Mouse (Mus musculus): ENCODE measurements around the gene Sftpa1.

The Sftpa1 gene

GRCm38 (mm10) chr14:41162663-41163062 lies 31.1 kb downstream of the Sftpa1 start:
- DNase-seq: peak; percentile 65

- no peak for DNase-seq
These were observed 35.7 kb downstream of the Sftpa1 start for GRCm38 (mm10) chr14:41167278-41167677.

GRCm38 (mm10) chr14:41168567-41168966 lies 37.0 kb downstream of the Sftpa1 start:
- DNase-seq: no peak

- DNase-seq: no peak
These were observed 38.9 kb downstream of the Sftpa1 start for GRCm38 (mm10) chr14:41170514-41170913.

- no peak for DNase-seq
These were observed 43.2 kb downstream of the Sftpa1 start for GRCm38 (mm10) chr14:41174802-41175201.

- DNase-seq: no peak
These were observed 53.7 kb downstream of the Sftpa1 start, which contains the start of gene Sftpd for GRCm38 (mm10) chr14:41185059-41185821. Sftpd (minus strand) TSS chr14:41185149.

Data from kidney, postnatal 10 days (tissue).